Mouse (Mus musculus): Measurements from ENCODE around the gene Coq8a. TPM values are rescaled to one million over a fixed set of nuclear protein-coding genes. Genes with fewer than 3 reads are reported as not detected.

Gene Coq8a
- 148 and 166 TPM in 2 replicates for total RNA-seq (2014; rRNA removed; ENCODE audit: low replicate concordance)
- polyA plus RNA-seq (2015; fragmentation: Nextera tagmentation; extraction: Ambion mirVana) = 226 and 231 TPM in 2 replicates

DNA sequence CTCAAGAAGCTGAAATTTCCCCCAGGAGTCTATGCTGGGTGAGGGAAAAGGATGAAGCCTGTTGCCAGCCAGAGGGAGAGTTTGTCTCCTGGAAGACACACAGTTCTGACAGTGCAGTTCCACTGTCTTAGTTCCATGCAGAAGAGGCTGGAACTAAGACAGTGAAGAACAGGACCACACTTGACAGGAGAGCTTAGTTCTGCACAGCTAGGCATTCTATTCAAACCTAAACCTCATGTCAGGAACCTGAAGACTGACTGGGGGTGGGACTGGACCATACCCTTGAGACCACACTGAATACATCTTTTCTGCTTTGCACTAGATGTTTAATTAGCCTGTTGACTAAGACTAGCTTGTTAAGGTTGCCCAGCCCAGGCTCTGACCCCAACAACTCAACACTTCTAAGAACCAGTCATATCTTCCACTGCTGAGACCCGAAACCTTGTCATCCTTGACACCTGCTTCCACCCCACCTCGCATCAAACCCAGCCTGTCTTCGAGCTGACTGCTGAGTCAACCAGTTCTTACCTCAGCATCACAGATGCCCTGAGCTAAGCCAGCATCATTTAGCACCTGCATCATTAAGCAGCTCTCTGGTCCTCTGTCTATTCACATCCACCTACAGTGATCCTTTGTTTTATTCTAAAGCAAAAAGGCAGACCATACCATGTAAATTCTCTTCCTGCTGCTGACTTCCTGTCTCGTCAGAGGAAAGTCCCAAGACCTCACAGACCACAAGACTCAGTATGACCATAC lies at the start of gene Coq8a:
Gene Coq8a (minus strand): TSS at position 644 of the 756 bp plus-strand sequence.
- Histone ChIP-seq H3K27me3 (ENCODE audit: control insufficient read depth, insufficient read depth, low read length) (no peaks in the 10 kb centered on the region), H3K36me3 (replicated peaks; ENCODE audit: control insufficient read depth, insufficient read depth, low read length) (no peaks in the 10 kb centered on the region), H3K4me1 (ENCODE audit: control insufficient read depth, insufficient read depth) (peaks cover 2% of the 10 kb centered on the region; the same call in 1 of the 2 replicates), H3K27ac (ENCODE audit: low read depth) (no peak within 1 kb of the TSS), H3K9me3 (replicated peaks; ENCODE audit: control insufficient read depth, low read length) (0 out of 2 replicates have a peak, but pooled peaks cover 1% of the 10 kb centered on the region), H3K4me3 (ENCODE audit: low read depth, low read length) (no peak within 1 kb of the TSS), H3K4me2 (ENCODE audit: low read depth, low read length) (no peak within 1 kb of the TSS), H3K9ac (replicated peaks; ENCODE audit: low read depth, low read length) (no peak within 1 kb of the TSS)
- WGBS = 48% methylated on average over 4 of the region's 4 CpGs
- no peak for ATAC-seq (ENCODE audit: insufficient read depth, low read depth)
- TF ChIP-seq CTCF (IDR thresholded peaks at IDR 0.05; ENCODE audit: low read depth) (no peak), EP300 (IDR thresholded peaks at IDR 0.05; ENCODE audit: low read depth) (no peak)
- DNase-seq (ENCODE audit: low spot score) = no peak

- H3K27ac ChIP-seq (ENCODE audit: low read depth) = peak overlapping the region; percentile 14; the same call in 1 of the 2 replicates
- H3K4me1 ChIP-seq (ENCODE audit: control insufficient read depth, insufficient read depth) = peaks cover 27% of the 10 kb centered on the region
- no peak for ATAC-seq (ENCODE audit: insufficient read depth, low read depth)
Measured at GRCm38 (mm10) chr1:180248593-180249146, 49.3 kb upstream of the Coq8a start.

GRCm38 (mm10) chr1:180247901-180248300 lies 48.5 kb upstream of the Coq8a start:
- no peak overlapping the region for H3K4me3 ChIP-seq (ENCODE audit: low read depth, low read length)
- WGBS = 35% methylated on average over 7 of the region's 7 CpGs
- H3K4me1 ChIP-seq (ENCODE audit: control insufficient read depth, insufficient read depth) = peaks cover 27% of the 10 kb centered on the region
- no peak overlapping the region for H3K9ac ChIP-seq (replicated peaks; ENCODE audit: low read depth, low read length)
- TF ChIP-seq EP300 (IDR thresholded peaks at IDR 0.05; ENCODE audit: low read depth) (no peak), CTCF (IDR thresholded peaks at IDR 0.05; ENCODE audit: low read depth) (no peak)
- H3K27me3 ChIP-seq (ENCODE audit: control insufficient read depth, insufficient read depth, low read length) = no peaks in the 10 kb centered on the region
- no peak for DNase-seq (ENCODE audit: low spot score)
- 0 out of 2 replicates have a peak overlapping the region, but pooled peaks have one; percentile 14 for H3K27ac ChIP-seq (ENCODE audit: low read depth)
- no peak for ATAC-seq (ENCODE audit: insufficient read depth, low read depth)
- H3K9me3 ChIP-seq (replicated peaks; ENCODE audit: control insufficient read depth, low read length) = no peaks in the 10 kb centered on the region
- no peak overlapping the region for H3K4me2 ChIP-seq (ENCODE audit: low read depth, low read length)
- no peaks in the 10 kb centered on the region for H3K36me3 ChIP-seq (replicated peaks; ENCODE audit: control insufficient read depth, insufficient read depth, low read length)

More at GRCm38 (mm10) chr1:180248593-180249146, 49.3 kb upstream of the Coq8a start:
- H3K9me3 ChIP-seq (replicated peaks; ENCODE audit: control insufficient read depth, low read length) = no peaks in the 10 kb centered on the region
- no peaks in the 10 kb centered on the region for H3K27me3 ChIP-seq (ENCODE audit: control insufficient read depth, insufficient read depth, low read length)
- DNase-seq (ENCODE audit: low spot score) = no peak
- 38% methylated on average over 7 of the region's 7 CpGs for WGBS
- no peak overlapping the region for H3K9ac ChIP-seq (replicated peaks; ENCODE audit: low read depth, low read length)
- no peak overlapping the region for H3K4me2 ChIP-seq (ENCODE audit: low read depth, low read length)
- H3K4me3 ChIP-seq (ENCODE audit: low read depth, low read length) = no peak overlapping the region
- no peaks in the 10 kb centered on the region for H3K36me3 ChIP-seq (replicated peaks; ENCODE audit: control insufficient read depth, insufficient read depth, low read length)
- TF ChIP-seq EP300 (IDR thresholded peaks at IDR 0.05; ENCODE audit: low read depth) = no peak
- TF ChIP-seq CTCF (IDR thresholded peaks at IDR 0.05; ENCODE audit: low read depth) = no peak

GRCm38 (mm10) chr1:180245741-180246507 lies 46.5 kb upstream of the Coq8a start:
- Histone ChIP-seq H3K27ac (ENCODE audit: low read depth) (no peak overlapping the region), H3K4me2 (ENCODE audit: low read depth, low read length) (no peak overlapping the region), H3K4me1 (ENCODE audit: control insufficient read depth, insufficient read depth) (peaks cover 27% of the 10 kb centered on the region), H3K9me3 (replicated peaks; ENCODE audit: control insufficient read depth, low read length) (no peaks in the 10 kb centered on the region), H3K36me3 (replicated peaks; ENCODE audit: control insufficient read depth, insufficient read depth, low read length) (no peaks in the 10 kb centered on the region), H3K27me3 (ENCODE audit: control insufficient read depth, insufficient read depth, low read length) (no peaks in the 10 kb centered on the region), H3K9ac (replicated peaks; ENCODE audit: low read depth, low read length) (no peak overlapping the region), H3K4me3 (ENCODE audit: low read depth, low read length) (no peak overlapping the region)
- DNase-seq (ENCODE audit: low spot score) = no peak
- WGBS = 58% methylated on average over 13 of the region's 13 CpGs
- no peak for ATAC-seq (ENCODE audit: insufficient read depth, low read depth)
- TF ChIP-seq CTCF (IDR thresholded peaks at IDR 0.05; ENCODE audit: low read depth) (no peak), EP300 (IDR thresholded peaks at IDR 0.05; ENCODE audit: low read depth) (no peak)

GRCm38 (mm10) chr1:180231729-180232128 lies 32.3 kb upstream of the Coq8a start:
- no peaks in the 10 kb centered on the region for H3K4me1 ChIP-seq (ENCODE audit: control insufficient read depth, insufficient read depth)
- no peak overlapping the region for H3K4me2 ChIP-seq (ENCODE audit: low read depth, low read length)
- H3K27me3 ChIP-seq (ENCODE audit: control insufficient read depth, insufficient read depth, low read length) = no peaks in the 10 kb centered on the region
- H3K9me3 ChIP-seq (replicated peaks; ENCODE audit: control insufficient read depth, low read length) = 0 out of 2 replicates have a peak, but pooled peaks cover 4% of the 10 kb centered on the region
- H3K36me3 ChIP-seq (replicated peaks; ENCODE audit: control insufficient read depth, insufficient read depth, low read length) = peaks cover 8% of the 10 kb centered on the region
- TF ChIP-seq CTCF (IDR thresholded peaks at IDR 0.05; ENCODE audit: low read depth) (no peak), EP300 (IDR thresholded peaks at IDR 0.05; ENCODE audit: low read depth) (no peak)
- no peak for ATAC-seq (ENCODE audit: insufficient read depth, low read depth)
- no peak overlapping the region for H3K27ac ChIP-seq (ENCODE audit: low read depth)
- no peak for DNase-seq (ENCODE audit: low spot score)
- H3K9ac ChIP-seq (replicated peaks; ENCODE audit: low read depth, low read length) = no peak overlapping the region
- WGBS = 52% methylated on average over 3 of the region's 3 CpGs
- H3K4me3 ChIP-seq (ENCODE audit: low read depth, low read length) = no peak overlapping the region
